Mouse (Mus musculus) CD4-positive helper T cell, adult 2 months (primary cell): ENCODE results near the gene Ltbp1.

Experiments
- DNase-seq: peaks from one replicate; pipeline ENCODE4 v3.0.0-alpha.2; 2012; ENCODE audit warnings: low read depth, missing footprints, low spot score

Gene Ltbp1

GRCm38 (mm10) chr17:75005281-75005684 is at the start of gene Ltbp1:
TSS of gene Ltbp1 (plus strand) at chr17:75005568.
- DNase-seq = no peak

- no peak for DNase-seq
Measured at GRCm38 (mm10) chr17:74959481-74960245, 45.7 kb upstream of the Ltbp1 start.

GRCm38 (mm10) chr17:74963222-74963621 is 42.1 kb upstream of the Ltbp1 start:
- no peak for DNase-seq

- no peak for DNase-seq
Measured at GRCm38 (mm10) chr17:74963861-74964260, 41.5 kb upstream of the Ltbp1 start.

- no peak for DNase-seq
Measured at GRCm38 (mm10) chr17:74967298-74967848, 38.0 kb upstream of the Ltbp1 start.

- no peak for DNase-seq
Measured at GRCm38 (mm10) chr17:74968152-74968712, 37.1 kb upstream of the Ltbp1 start.

GRCm38 (mm10) chr17:74968738-74969271 is 36.6 kb upstream of the Ltbp1 start:
- DNase-seq = no peak

- no peak for DNase-seq
Measured at GRCm38 (mm10) chr17:74975192-74975591, 30.2 kb upstream of the Ltbp1 start.

- no peak for DNase-seq
Measured at GRCm38 (mm10) chr17:74976167-74976985, 29.0 kb upstream of the Ltbp1 start.

- no peak for DNase-seq
Measured at GRCm38 (mm10) chr17:74979767-74980166, 25.6 kb upstream of the Ltbp1 start.

GRCm38 (mm10) chr17:74981703-74982102 is 23.7 kb upstream of the Ltbp1 start:
- DNase-seq = no peak

GRCm38 (mm10) chr17:74982880-74983279 is 22.5 kb upstream of the Ltbp1 start:
- DNase-seq = no peak

- no peak for DNase-seq
Measured at GRCm38 (mm10) chr17:74984071-74984470, 21.3 kb upstream of the Ltbp1 start.

GRCm38 (mm10) chr17:74984681-74985080 is 20.7 kb upstream of the Ltbp1 start:
- no peak for DNase-seq

GRCm38 (mm10) chr17:74987067-74987466 is 18.3 kb upstream of the Ltbp1 start:
- DNase-seq = no peak

- no peak for DNase-seq
Measured at GRCm38 (mm10) chr17:74989691-74990090, 15.7 kb upstream of the Ltbp1 start.

GRCm38 (mm10) chr17:74990561-74990960 is 14.8 kb upstream of the Ltbp1 start:
- DNase-seq = no peak

- DNase-seq = no peak
Measured at GRCm38 (mm10) chr17:74993726-74994581, 11.4 kb upstream of the Ltbp1 start.

GRCm38 (mm10) chr17:74994582-74994893 is 10.8 kb upstream of the Ltbp1 start:
- no peak for DNase-seq

GRCm38 (mm10) chr17:74995266-74995665 is 10.1 kb upstream of the Ltbp1 start:
- no peak for DNase-seq

GRCm38 (mm10) chr17:75000066-75000465 is 5.3 kb upstream of the Ltbp1 start:
- no peak for DNase-seq
